Mouse (Mus musculus) Patski (cell line): Measurements from ENCODE around the gene Pou2f3. TPM values are rescaled to one million over a fixed set of nuclear protein-coding genes. Genes with fewer than 3 reads are reported as not detected.

ENCODE experiments used
- ATAC-seq: fragments of 100-300 bp; one replicate; pipeline ENCODE4 v1.8.0; 2021
- CTCF ChIA-PET: fragments of 350-600 bp; sonication (Branson Sonifier 250); formaldehyde crosslinking; loops from one replicate; lab custom pipeline; 2022; ENCODE audit warnings: inconsistent platforms; lab: Charles Lee
- POLR2A ChIA-PET: fragments of 350-600 bp; sonication (Branson Sonifier 250); formaldehyde crosslinking; loops from one replicate; lab custom pipeline; 2022; ENCODE audit warnings: antibody characterized with exemption, inconsistent platforms; lab: Charles Lee
- DNase-seq: peaks from one replicate; pipeline ENCODE4 v3.0.0-alpha.2; 2011; ENCODE audit warnings: low read depth, low spot score
- H3K27me3 ChIP-seq: fragments of 371-371 bp; one replicate; pipeline ENCODE4 v1.5.1; 2021
- CTCF ChIP-seq: fragments of 100-300 bp; IDR thresholded peaks from one replicate; pipeline ENCODE4 v1.5.1; 2021
- in situ Hi-C: fragments of 300-500 bp; cut with MboI; formaldehyde crosslinking; loops from 3 replicates; pipeline ENCODE4 v1.11.1; 2018; ENCODE audit warnings: low pct_unique_long_range_greater_than_20kb, mixed read lengths
- polyA plus RNA-seq: library from polyadenylated mRNA; unstranded; gene quantifications from one replicate; pipeline ENCODE4 v1.2.3, GENCODE M21; 2021

Gene Pou2f3
- polyA plus RNA-seq, 1 experiment from 2014 or later, result 0.04 TPM

- no peaks in the 10 kb centered on the region for H3K27me3 ChIP-seq
- TF ChIP-seq CTCF, result no peak
- in situ Hi-C loops, result loop anchor here (5.0 kb wide), 1 partner anchor 104 kb away; no protein-coding TSS in a partner anchor
- POLR2A ChIA-PET, result interaction anchor here (0.7 to 1.4 kb wide), 3 partner anchors 9 to 108 kb away, joined by 3 to 4 read pairs (median 3); no protein-coding TSS in a partner anchor
- ATAC-seq (no peak), DNase-seq (no peak)
- CTCF ChIA-PET, result interaction anchor here (0.9 to 2.2 kb wide), 13 partner anchors 9 to 127 kb away, joined by 3 to 32 read pairs (median 4); partner anchors contain the start of gene Tmem136
Measured at GRCm38 (mm10) chr9:43106426-43107186, 103.6 kb downstream of the Pou2f3 start.

- ChIA-PET CTCF (interaction anchor here (1.9 kb wide), 1 partner anchor 105 kb away, joined by 11 read pairs; no protein-coding TSS in a partner anchor), POLR2A (interaction anchor here (1.1 to 1.7 kb wide), 3 partner anchors 12 to 104 kb away, joined by 3 to 5 read pairs (median 3); no protein-coding TSS in a partner anchor)
- ATAC-seq (peak; percentile 67), DNase-seq (no peak)
- TF ChIP-seq CTCF, result no peak
- no peaks in the 10 kb centered on the region for H3K27me3 ChIP-seq
- in situ Hi-C loops, result loop anchor here (5.0 kb wide), 1 partner anchor 104 kb away; no protein-coding TSS in a partner anchor
Measured at GRCm38 (mm10) chr9:43105664-43106361, 104.4 kb downstream of the Pou2f3 start.

- CTCF ChIA-PET, result interaction anchor here (1.9 kb wide), 1 partner anchor 104 kb away, joined by 11 read pairs; no protein-coding TSS in a partner anchor
- no peak for ATAC-seq
- DNase-seq, result no peak
- H3K27me3 ChIP-seq, result no peaks in the 10 kb centered on the region
- in situ Hi-C loops, result loop anchor here (5.0 kb wide), 1 partner anchor 103 kb away; no protein-coding TSS in a partner anchor
- POLR2A ChIA-PET, result interaction anchor here (0.6 to 1.7 kb wide), 7 partner anchors 11 to 103 kb away, joined by 3 to 5 read pairs (median 3); no protein-coding TSS in a partner anchor
- TF ChIP-seq CTCF, result no peak
Measured at GRCm38 (mm10) chr9:43104873-43105663, 105.1 kb downstream of the Pou2f3 start.

- no peak for TF ChIP-seq CTCF
- ATAC-seq, result no peak
- CTCF ChIA-PET, result interaction anchor here (1.9 kb wide), 1 partner anchor 104 kb away, joined by 11 read pairs; no protein-coding TSS in a partner anchor
- DNase-seq, result no peak
- no peaks in the 10 kb centered on the region for H3K27me3 ChIP-seq
- POLR2A ChIA-PET, result interaction anchor here (0.6 to 1.7 kb wide), 7 partner anchors 11 to 102 kb away, joined by 3 to 5 read pairs (median 3); no protein-coding TSS in a partner anchor
- in situ Hi-C loops, result no loop called here
Measured at GRCm38 (mm10) chr9:43104526-43104872, 105.7 kb downstream of the Pou2f3 start.

- CTCF ChIA-PET, result interaction anchor here (1.9 kb wide), 1 partner anchor 103 kb away, joined by 11 read pairs; no protein-coding TSS in a partner anchor
- DNase-seq, result no peak
- POLR2A ChIA-PET, result interaction anchor here (0.7 to 1.7 kb wide), 2 partner anchors 102 to 770 kb away, joined by 5 read pairs; no protein-coding TSS in a partner anchor
- ATAC-seq, result no peak
- in situ Hi-C loops, result no loop called here
- TF ChIP-seq CTCF, result no peak
- H3K27me3 ChIP-seq, result no peaks in the 10 kb centered on the region
Measured at GRCm38 (mm10) chr9:43103675-43104299, 106.4 kb downstream of the Pou2f3 start.

GRCm38 (mm10) chr9:43102931-43103330 lies 107.2 kb downstream of the Pou2f3 start:
- ChIA-PET CTCF (no interaction called here), POLR2A (interaction anchor here (0.7 kb wide), 1 partner anchor 771 kb away, joined by 5 read pairs; no protein-coding TSS in a partner anchor)
- TF ChIP-seq CTCF, result no peak
- H3K27me3 ChIP-seq, result no peaks in the 10 kb centered on the region
- DNase-seq (no peak), ATAC-seq (no peak)
- in situ Hi-C loops, result no loop called here

- H3K27me3 ChIP-seq, result no peaks in the 10 kb centered on the region
- ATAC-seq (no peak), DNase-seq (no peak)
- POLR2A ChIA-PET, result interaction anchor here (1.3 kb wide), 1 partner anchor 9 kb away, joined by 3 read pairs; no protein-coding TSS in a partner anchor
- CTCF ChIA-PET, result no interaction called here
- in situ Hi-C loops, result no loop called here
- no peak for TF ChIP-seq CTCF
Measured at GRCm38 (mm10) chr9:43101936-43102595, 108.1 kb downstream of the Pou2f3 start.

- POLR2A ChIA-PET, result interaction anchor here (0.6 to 1.1 kb wide), 4 partner anchors 16 to 1828 kb away, joined by 3 to 5 read pairs (median 3); no protein-coding TSS in a partner anchor
- ATAC-seq, result no peak
Measured at GRCm38 (mm10) chr9:43098922-43099321, 111.2 kb downstream of the Pou2f3 start.

More at GRCm38 (mm10) chr9:43098922-43099321, 111.2 kb downstream of the Pou2f3 start:
- in situ Hi-C loops, result no loop called here
- no peak for TF ChIP-seq CTCF
- CTCF ChIA-PET, result interaction anchor here (0.8 to 2.0 kb wide), 6 partner anchors 8 to 105 kb away, joined by 3 to 6 read pairs (median 4); partner anchors contain the start of gene Arhgef12
- no peak for DNase-seq
- no peaks in the 10 kb centered on the region for H3K27me3 ChIP-seq
